Mouse (Mus musculus) testis, adult 2 months (tissue): Measurements from ENCODE around the gene Borcs5.

Experiments used
- CTCF ChIP-seq: fragments of 200-500 bp; IDR thresholded peaks from 2 replicates; pipeline ENCODE4 v1.5.1; 2012; ENCODE audit warnings: low read depth, mild to moderate bottlenecking, inconsistent platforms, low read length, moderate library complexity; ENCODE audit not compliant: control insufficient read depth, insufficient read depth, insufficient replicate concordance
- POLR2A ChIP-seq: fragments of 200-500 bp; IDR thresholded peaks from 2 replicates; pipeline ENCODE4 v1.6.1; 2012; ENCODE audit warnings: low read depth, mild to moderate bottlenecking, inconsistent platforms, low read length, moderate library complexity; ENCODE audit not compliant: control insufficient read depth

- TF ChIP-seq CTCF (no peak), POLR2A (no peak)
These were observed 2.6 kb downstream of the Borcs5 start for GRCm38 (mm10) chr6:134641738-134642446.
